Comparison of ENCODE assay signal across 20 mouse cellular contexts in genomic region chr3:17214031-17214430, GRCm38 (mm10).
A peak's percentile ranks its signal among the peaks of the same experiment; 100 is the strongest.
DNase-seq lines count a peak whose midpoint lies in the region; ATAC-seq lines count a peak whose summit lies in the region.
"Had no signal": no experiment of that assay in that cellular context is flagged by ENCODE, and none has a peak within 500 bp of the region (broad histone marks: within the 10 kb centered on the region; RNA-seq: fewer than 3 reads in every experiment).

No protein-coding gene starts in this region.

- no peaks in the 10 kb centered on the region for H3K9me3 ChIP-seq in midbrain, embryonic 13.5 days
- H3K9me3 ChIP-seq in midbrain, embryonic 16.5 days (replicated peaks; ENCODE audit: control insufficient read depth, low read length, poor library complexity, severe bottlenecking) = no peaks in the 10 kb centered on the region
- H3K9me3 ChIP-seq in liver, embryonic 11.5 days (ENCODE audit: control insufficient read depth, low read length) = no peaks in the 10 kb centered on the region
- H3K9me3 ChIP-seq: embryonic facial prominence, embryonic 13.5 days; stomach, embryonic 15.5 days had no signal

- 0 out of 2 replicates have a peak, but pooled peaks have one; percentile 17 for ATAC-seq in midbrain, embryonic 13.5 days
- no peak for ATAC-seq in midbrain, embryonic 16.5 days
- no peak for ATAC-seq in liver, embryonic 11.5 days (replicated peaks; ENCODE audit: low FRiP score)
- ATAC-seq: forebrain, postnatal 0 days; intestine, postnatal 0 days; liver, postnatal 0 days; lung, postnatal 0 days had no signal

- no peaks in the 10 kb centered on the region for H3K27me3 ChIP-seq in midbrain, embryonic 13.5 days
- H3K27me3 ChIP-seq in midbrain, embryonic 16.5 days (ENCODE audit: control insufficient read depth, insufficient read depth, low read depth, low read length) = no peaks in the 10 kb centered on the region
- no peaks in the 10 kb centered on the region for H3K27me3 ChIP-seq in liver, embryonic 11.5 days (replicated peaks; ENCODE audit: control insufficient read depth, insufficient read depth, low read length)
- H3K27me3 ChIP-seq: embryonic facial prominence, embryonic 13.5 days; stomach, embryonic 15.5 days had no signal

- H3K4me2 ChIP-seq in midbrain, embryonic 13.5 days (replicated peaks) = no peak overlapping the region
- H3K4me2 ChIP-seq in midbrain, embryonic 16.5 days (ENCODE audit: low read length) = no peak overlapping the region
- H3K4me2 ChIP-seq in liver, embryonic 11.5 days = no peak overlapping the region
- H3K4me2 ChIP-seq: embryonic facial prominence, embryonic 13.5 days; stomach, embryonic 15.5 days had no signal

- DNase-seq in heart, adult 11 months = peak; percentile 67
- DNase-seq in heart, adult 18-20 months = no peak
- peak; percentile 27 for DNase-seq in mesoderm, embryonic 11.5 days (ENCODE audit: low read depth, low spot score)
- DNase-seq in retina, postnatal 1 day = peak; percentile 3
- no peak for DNase-seq in liver, embryonic 11.5 days (ENCODE audit: low spot score)
- DNase-seq: cerebellum, adult 11-12 months; cerebellum, postnatal 10 days; forebrain, postnatal 0 days; gastrocnemius, postnatal 25 days; kidney, postnatal 25 days; layer of hippocampus, postnatal 36 days; liver, postnatal 0 days; thymus, postnatal 25 days had no signal

- peaks cover 7% of the 10 kb centered on the region; the same call in 1 of the 2 replicates for H3K4me1 ChIP-seq in midbrain, embryonic 13.5 days (replicated peaks)
- no peaks in the 10 kb centered on the region for H3K4me1 ChIP-seq in midbrain, embryonic 16.5 days (ENCODE audit: control insufficient read depth, insufficient read depth, low read length)
- H3K4me1 ChIP-seq in liver, embryonic 11.5 days (replicated peaks; ENCODE audit: control insufficient read depth, insufficient read depth, low read length) = no peaks in the 10 kb centered on the region
- H3K4me1 ChIP-seq: embryonic facial prominence, embryonic 13.5 days; stomach, embryonic 15.5 days had no signal

- H3K36me3 ChIP-seq in midbrain, embryonic 13.5 days = no peaks in the 10 kb centered on the region
- H3K36me3 ChIP-seq in midbrain, embryonic 16.5 days (ENCODE audit: control insufficient read depth, insufficient read depth, low read length) = no peaks in the 10 kb centered on the region
- no peaks in the 10 kb centered on the region for H3K36me3 ChIP-seq in liver, embryonic 11.5 days (ENCODE audit: control insufficient read depth, insufficient read depth, low read length)
- H3K36me3 ChIP-seq: embryonic facial prominence, embryonic 13.5 days; stomach, embryonic 15.5 days had no signal

- H3K4me3 ChIP-seq in midbrain, embryonic 13.5 days (replicated peaks) = no peak overlapping the region
- no peak overlapping the region for H3K4me3 ChIP-seq in midbrain, embryonic 16.5 days (ENCODE audit: low read depth, low read length)
- no peak overlapping the region for H3K4me3 ChIP-seq in liver, embryonic 11.5 days (ENCODE audit: low read depth, low read length)
- H3K4me3 ChIP-seq: embryonic facial prominence, embryonic 13.5 days; stomach, embryonic 15.5 days had no signal

- no peak overlapping the region for H3K27ac ChIP-seq in midbrain, embryonic 13.5 days
- H3K27ac ChIP-seq in midbrain, embryonic 16.5 days (ENCODE audit: low read length) = no peak overlapping the region
- no peak overlapping the region for H3K27ac ChIP-seq in liver, embryonic 11.5 days (ENCODE audit: low read depth, low read length)
- H3K27ac ChIP-seq: embryonic facial prominence, embryonic 13.5 days; macrophage; stomach, embryonic 15.5 days had no signal

- no peak overlapping the region for H3K9ac ChIP-seq in midbrain, embryonic 13.5 days (replicated peaks)
- no peak overlapping the region for H3K9ac ChIP-seq in midbrain, embryonic 16.5 days (ENCODE audit: low read depth, low read length)
- no peak overlapping the region for H3K9ac ChIP-seq in liver, embryonic 11.5 days (ENCODE audit: low read depth, low read length)
- H3K9ac ChIP-seq: embryonic facial prominence, embryonic 13.5 days; forebrain, postnatal 0 days; liver, postnatal 0 days; stomach, embryonic 15.5 days had no signal

- 55% methylated on average over 3 of the region's 3 CpGs for WGBS in midbrain, embryonic 13.5 days
- WGBS in midbrain, embryonic 16.5 days = 41% methylated on average over 3 of the region's 3 CpGs
- WGBS in liver, embryonic 11.5 days = 75% methylated on average over 3 of the region's 3 CpGs

Comparison
In these comparisons a context has a peak if more than half of its experiments do, and no peak if none do; other contexts are left out.
1. DNase-seq: peak in heart, adult 11 months (single experiment), mesoderm, embryonic 11.5 days (single experiment) and retina, postnatal 1 day (single experiment); none in heart, adult 18-20 months (0 of 2) and liver, embryonic 11.5 days (single experiment).